Mouse (Mus musculus) MEL (cell line): Measurements from ENCODE around the gene Ear10.
"Not testable (repeated sequence)": the region's sequence is repeated elsewhere in the genome, so short reads cannot be mapped to it uniquely, and the experiment has no call there.

Source experiments
- CHD2 ChIP-seq: IDR thresholded peaks from 2 replicates; pipeline ENCODE4 v1.6.1; 2011; ENCODE audit warnings: low read length, improper control_type of control experiment
- CTCF ChIP-seq, 3 experiments: IDR thresholded peaks in 2 of 3; conservative IDR thresholded peaks in 1 of 3; 2 replicates each; pipeline ENCODE4 v1.5.1; 2011 to 2012; ENCODE audit warnings: low read length in 3 of 3, low read depth in 2 of 3, mild to moderate bottlenecking in 2 of 3, improper control_type of control experiment in 1 of 3, inconsistent platforms in 1 of 3, mixed read lengths in 1 of 3, moderate library complexity in 1 of 3; ENCODE audit not compliant: control insufficient read depth in 1 of 3, insufficient read depth in 1 of 3, poor library complexity in 1 of 3, severe bottlenecking in 1 of 3
- E2F4 ChIP-seq: IDR thresholded peaks from 2 replicates; pipeline ENCODE4 v1.6.1; 2011; ENCODE audit warnings: low read depth, low read length, improper control_type of control experiment, borderline replicate concordance
- EP300 ChIP-seq, 2 experiments: IDR thresholded peaks; 2 replicates each; pipeline ENCODE4 v1.6.1; 2011; ENCODE audit warnings: improper control_type of control experiment in 2 of 2, low read length in 2 of 2, low read depth in 1 of 2, mild to moderate bottlenecking in 1 of 2
- HCFC1 ChIP-seq: IDR thresholded peaks from 2 replicates; pipeline ENCODE4 v1.6.1; 2012; ENCODE audit warnings: low read depth, mild to moderate bottlenecking, inconsistent platforms, low read length, improper control_type of control experiment, moderate library complexity
- JUND ChIP-seq: IDR thresholded peaks from 2 replicates; pipeline ENCODE4 v1.6.1; 2011; ENCODE audit warnings: low read depth, mild to moderate bottlenecking, improper control_type of control experiment, low read length
- MAFK ChIP-seq: IDR thresholded peaks from 2 replicates; pipeline ENCODE4 v1.6.1; 2011; ENCODE audit warnings: low read depth, mild to moderate bottlenecking, low read length, improper control_type of control experiment, borderline replicate concordance
- MAX ChIP-seq: IDR thresholded peaks from 2 replicates; pipeline ENCODE4 v1.6.1; 2011; ENCODE audit warnings: low read length, improper control_type of control experiment
- MXI1 ChIP-seq: IDR thresholded peaks from 2 replicates; pipeline ENCODE4 v1.6.1; 2011; ENCODE audit warnings: mild to moderate bottlenecking, low read depth, low read length, improper control_type of control experiment
- NELFE ChIP-seq: IDR thresholded peaks from 2 replicates; pipeline ENCODE4 v1.6.1; 2011; ENCODE audit warnings: low read depth, low read length, improper control_type of control experiment
- POLR2A ChIP-seq, 2 experiments: IDR thresholded peaks; 2 replicates each; pipeline ENCODE4 v1.6.1; 2011 to 2012; ENCODE audit warnings: low read length in 2 of 2, mild to moderate bottlenecking in 2 of 2, control low read depth in 1 of 2, improper control_type of control experiment in 1 of 2, low read depth in 1 of 2, moderate library complexity in 1 of 2; ENCODE audit not compliant: control insufficient read depth in 1 of 2, insufficient read depth in 1 of 2, poor library complexity in 1 of 2
- RAD21 ChIP-seq: IDR thresholded peaks from 2 replicates; pipeline ENCODE4 v1.6.1; 2011; ENCODE audit warnings: mild to moderate bottlenecking, low read depth, low read length, improper control_type of control experiment
- TAL1 ChIP-seq: IDR thresholded peaks from 2 replicates; pipeline ENCODE4 v1.6.1; 2012; ENCODE audit warnings: mild to moderate bottlenecking, inconsistent platforms, low read length, moderate library complexity, mixed read lengths
- ZKSCAN1 ChIP-seq: IDR thresholded peaks from 2 replicates; pipeline ENCODE4 v1.6.1; 2012; ENCODE audit warnings: low read depth, mild to moderate bottlenecking, inconsistent platforms, low read length, improper control_type of control experiment, moderate library complexity

DNA sequence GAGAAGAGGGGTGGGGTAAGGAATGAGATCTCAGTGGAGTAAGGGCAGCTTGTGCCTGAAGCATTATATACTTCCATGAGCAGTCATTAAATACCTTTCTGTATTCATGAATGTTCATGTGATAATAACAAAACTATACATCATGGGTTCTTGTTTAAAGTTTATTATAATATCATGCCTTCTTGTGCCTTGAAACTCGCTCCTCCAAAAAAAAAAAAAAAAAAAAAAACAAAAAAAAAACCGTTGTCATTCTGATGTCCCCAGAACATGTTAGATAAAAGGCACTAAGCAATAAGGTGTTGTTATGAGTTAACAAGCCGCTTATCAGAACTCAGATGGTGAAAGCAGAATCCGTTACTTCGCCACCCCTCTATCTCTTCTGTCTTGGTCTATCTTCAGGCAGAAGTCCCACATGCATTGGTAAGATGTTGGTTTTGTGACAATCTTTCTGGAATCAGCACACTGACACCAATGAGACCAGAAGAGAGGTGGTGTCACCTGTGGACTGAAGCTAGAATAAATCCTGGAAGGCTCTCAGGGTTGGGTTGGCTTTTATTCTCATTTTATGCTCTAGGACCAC, 43.3 kb downstream of the Ear10 start:
- TF ChIP-seq POLR2A (IDR thresholded peaks at IDR 0.05; ENCODE audit: control insufficient read depth in 1 of 2, insufficient read depth in 1 of 2, low read depth in 1 of 2, low read length in 2 of 2, poor library complexity in 1 of 2); CTCF (IDR thresholded peaks at IDR 0.05 in 2 of 3, conservative IDR thresholded peaks at IDR 0.05 in 1 of 3; ENCODE audit: control insufficient read depth in 1 of 3, insufficient read depth in 1 of 3, low read depth in 2 of 3, low read length in 3 of 3, poor library complexity in 1 of 3, severe bottlenecking in 1 of 3); NELFE; MAX; E2F4; ZKSCAN1; RAD21; HCFC1; MAFK; CHD2; MXI1: not testable (repeated sequence)
- TF ChIP-seq JUND (0 out of 2 replicates have a peak, but pooled peaks have one; percentile 40), EP300 (IDR thresholded peaks at IDR 0.05; ENCODE audit: low read depth in 1 of 2, low read length in 2 of 2) (peak; percentile 79 to 91), TAL1 (peak; percentile 39)
